Mouse (Mus musculus): ENCODE results near the gene Radil.

Radil gene

GRCm38 (mm10) chr5:142537286-142537685 lies 13.6 kb downstream of the Radil start:
- no peak for DNase-seq

GRCm38 (mm10) chr5:142535388-142535787 lies 15.5 kb downstream of the Radil start:
- DNase-seq: no peak

GRCm38 (mm10) chr5:142529915-142530314 lies 21.0 kb downstream of the Radil start, which contains the start of gene Papolb:
Gene Papolb (minus strand): TSS chr5:142530076.
- no peak for DNase-seq

- DNase-seq: no peak
These were observed 26.0 kb downstream of the Radil start for GRCm38 (mm10) chr5:142524711-142525464.

GRCm38 (mm10) chr5:142521195-142521866 lies 29.6 kb downstream of the Radil start:
- DNase-seq: no peak

GRCm38 (mm10) chr5:142520360-142520759 lies 30.5 kb downstream of the Radil start:
- DNase-seq: no peak

- no peak for DNase-seq
These were observed 31.9 kb downstream of the Radil start for GRCm38 (mm10) chr5:142518973-142519372.

- no peak for DNase-seq
These were observed 38.8 kb downstream of the Radil start for GRCm38 (mm10) chr5:142512112-142512511.

GRCm38 (mm10) chr5:142510061-142510414 lies 40.9 kb downstream of the Radil start:
- DNase-seq: no peak

- DNase-seq: no peak
These were observed 41.5 kb downstream of the Radil start for GRCm38 (mm10) chr5:142509141-142510060.

- no peak for DNase-seq
These were observed 45.0 kb downstream of the Radil start for GRCm38 (mm10) chr5:142505695-142506423.

- no peak for DNase-seq
These were observed 46.7 kb downstream of the Radil start for GRCm38 (mm10) chr5:142504175-142504574.

GRCm38 (mm10) chr5:142502414-142502813 lies 48.5 kb downstream of the Radil start:
- DNase-seq: peak; percentile 10 to 18

GRCm38 (mm10) chr5:142500918-142501317 lies 50.0 kb downstream of the Radil start:
- no peak for DNase-seq

GRCm38 (mm10) chr5:142498964-142499363 lies 51.9 kb downstream of the Radil start:
- no peak for DNase-seq

GRCm38 (mm10) chr5:142495321-142496096 lies 55.4 kb downstream of the Radil start:
- DNase-seq: no peak

- no peak for DNase-seq
These were observed 57.6 kb downstream of the Radil start for GRCm38 (mm10) chr5:142493307-142493706.

- no peak for DNase-seq
These were observed 60.8 kb downstream of the Radil start for GRCm38 (mm10) chr5:142489955-142490707.

GRCm38 (mm10) chr5:142486654-142487053 lies 64.2 kb downstream of the Radil start:
- DNase-seq: no peak

- DNase-seq: no peak
These were observed 67.3 kb downstream of the Radil start for GRCm38 (mm10) chr5:142483581-142483980.

- no peak for DNase-seq
These were observed 68.4 kb downstream of the Radil start for GRCm38 (mm10) chr5:142482512-142482911.
